Mouse (Mus musculus): ENCODE data around the gene Odf4.
"Not testable (repeated sequence)": the region's sequence is repeated elsewhere in the genome, so short reads cannot be mapped to it uniquely, and the experiment has no call there.

Gene Odf4

GRCm38 (mm10) chr11:68946806-68947440, 20.0 kb upstream of the Odf4 start:
- no peak for DNase-seq (ENCODE audit: low read depth, low spot score)

- DNase-seq (ENCODE audit: low read depth, low spot score), result no peak
Measured at GRCm38 (mm10) chr11:68946001-68946400, 19.1 kb upstream of the Odf4 start.

- DNase-seq (ENCODE audit: low read depth, low spot score), result no peak
Measured at GRCm38 (mm10) chr11:68945245-68945644, 18.4 kb upstream of the Odf4 start.

DNA sequence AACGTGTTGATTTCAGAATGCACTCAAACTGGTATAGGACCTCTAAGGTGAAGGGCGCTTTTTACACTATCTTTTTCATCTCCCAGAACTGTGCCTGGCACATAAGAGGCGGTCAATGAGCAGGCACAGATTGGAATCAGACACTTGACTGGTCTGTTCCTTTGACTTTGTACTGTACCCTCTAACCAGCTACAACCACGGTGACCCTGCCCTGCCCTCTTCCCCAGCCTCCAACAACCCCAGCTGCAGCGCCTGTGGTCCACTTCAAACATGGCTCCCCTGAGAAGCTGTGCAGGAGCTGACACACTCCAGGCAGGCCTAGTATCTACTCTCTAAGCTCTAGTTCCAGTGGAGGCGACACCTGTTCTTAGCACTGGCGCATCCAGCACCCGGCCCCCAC, 15.8 kb upstream of the Odf4 start:
- DNase-seq (ENCODE audit: low read depth, low spot score), result no peak

GRCm38 (mm10) chr11:68940516-68940915, 13.6 kb upstream of the Odf4 start:
- no peak for DNase-seq (ENCODE audit: low read depth, low spot score)

DNA sequence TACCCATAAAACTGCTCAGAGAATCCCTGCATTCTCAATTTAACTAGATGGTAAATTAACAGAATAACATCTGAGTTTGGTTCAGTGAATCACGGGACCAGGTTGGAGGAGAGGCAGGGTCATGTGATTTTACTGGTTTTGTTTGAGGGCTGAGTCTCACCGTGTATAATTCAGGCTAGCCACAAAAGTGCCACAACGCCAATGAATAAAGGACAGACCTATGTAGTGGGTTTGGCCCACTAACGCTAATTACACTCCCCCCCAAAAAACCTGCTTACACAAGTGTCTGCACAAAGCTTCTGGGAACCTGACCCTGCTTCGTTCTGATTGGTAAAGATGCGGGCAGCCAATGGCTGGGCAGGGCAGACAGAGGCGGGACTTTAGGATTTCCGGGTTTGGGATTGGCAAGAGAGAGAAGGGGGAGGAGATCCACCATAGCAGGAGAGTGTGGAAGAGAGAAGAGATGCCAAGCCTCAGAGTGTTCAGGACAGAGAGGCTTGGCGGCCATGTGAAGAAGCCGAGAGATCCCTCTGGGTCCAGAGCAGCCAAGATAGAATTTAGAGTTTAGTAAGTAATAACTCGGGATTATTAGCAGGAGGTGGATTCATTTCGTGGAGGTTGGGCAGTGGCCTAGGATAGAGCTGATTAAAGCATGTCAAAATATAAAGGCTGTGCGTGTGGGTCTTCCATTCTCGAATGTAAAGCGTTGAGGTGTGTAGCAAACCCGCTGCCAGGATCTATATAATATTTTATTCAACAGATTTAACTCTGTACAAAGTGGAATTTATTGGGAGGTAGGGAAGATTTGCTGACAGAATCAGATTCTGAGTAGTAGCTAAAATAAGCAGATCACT, 12.8 kb upstream of the Odf4 start:
- peak; percentile 77 for DNase-seq (ENCODE audit: low read depth, low spot score)

- not testable (repeated sequence) for DNase-seq (ENCODE audit: low read depth, low spot score)
Measured at GRCm38 (mm10) chr11:68936951-68937350, 10.1 kb upstream of the Odf4 start.

DNA sequence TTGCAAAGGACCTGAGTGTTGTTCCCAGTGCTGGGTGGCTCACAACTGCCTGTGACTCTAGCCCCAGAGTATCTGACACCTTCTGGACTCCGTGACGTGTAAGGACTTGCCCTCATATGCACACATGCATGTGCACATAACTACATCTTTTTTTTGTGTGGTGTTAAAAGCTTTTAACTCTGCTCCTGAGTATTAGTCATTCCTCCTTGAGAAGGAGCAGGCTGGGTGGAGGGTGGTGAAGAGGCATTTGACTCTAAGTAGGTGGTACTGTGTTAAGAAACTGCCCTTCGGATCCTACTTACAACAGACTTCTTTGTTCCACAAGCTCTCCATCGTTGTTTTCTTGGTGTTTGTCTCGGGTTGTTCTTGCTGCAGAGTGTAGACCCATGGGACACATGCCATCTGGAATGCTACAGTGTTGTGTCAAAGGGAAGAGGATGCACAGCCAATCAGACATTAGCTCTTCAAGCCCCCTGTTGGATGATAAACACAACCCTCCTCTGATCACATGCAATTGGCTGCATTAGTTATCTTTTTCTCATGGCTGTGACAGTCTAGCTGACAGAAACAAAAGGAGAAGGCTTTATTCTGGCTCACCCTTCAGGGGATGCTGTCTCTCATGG, 7.1 kb upstream of the Odf4 start:
- no peak for DNase-seq (ENCODE audit: low read depth, low spot score)

DNA sequence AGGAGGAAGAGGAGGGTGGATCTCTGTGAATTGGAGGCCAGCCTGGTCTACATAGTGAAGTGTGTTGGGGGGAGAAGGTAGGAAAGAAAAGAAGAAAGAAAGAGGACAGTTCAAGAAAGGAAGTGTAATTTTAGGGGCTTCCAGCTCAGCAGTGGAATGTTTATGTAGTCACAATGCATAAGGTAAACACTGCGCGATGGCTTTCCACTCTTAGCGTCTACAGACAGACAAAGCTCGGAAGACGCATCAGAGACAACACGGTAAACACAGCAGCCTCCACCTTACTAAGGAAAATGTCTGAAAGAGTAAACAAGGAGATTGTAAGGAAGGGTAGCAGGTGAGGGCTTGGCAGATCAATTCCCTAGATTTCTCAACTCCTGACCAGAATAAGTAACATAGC, 3.1 kb upstream of the Odf4 start:
- no peak for DNase-seq (ENCODE audit: low read depth, low spot score)

GRCm38 (mm10) chr11:68924749-68925148, 2.1 kb downstream of the Odf4 start:
- no peak for DNase-seq (ENCODE audit: low read depth, low spot score)

DNA sequence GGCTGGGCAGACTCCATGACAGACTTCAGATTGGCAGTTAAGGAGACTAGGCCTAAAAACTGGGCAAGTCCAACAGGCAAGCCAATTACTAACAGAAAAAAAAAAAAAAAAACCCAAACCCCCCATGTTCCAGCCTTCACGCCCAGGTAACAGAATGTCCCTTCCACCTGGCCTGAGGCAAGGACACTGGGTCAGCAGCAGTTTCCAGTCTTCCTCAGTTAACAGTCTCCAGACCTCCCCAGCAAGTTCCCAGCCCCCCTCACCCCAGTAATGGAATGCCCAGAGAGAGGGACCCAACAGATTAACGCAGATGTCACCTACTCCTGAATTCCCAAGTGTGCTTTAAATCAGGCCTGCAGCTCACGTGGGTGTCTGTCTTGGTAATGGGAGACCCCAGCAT, 3.7 kb downstream of the Odf4 start:
- no peak for DNase-seq (ENCODE audit: low read depth, low spot score)

DNA sequence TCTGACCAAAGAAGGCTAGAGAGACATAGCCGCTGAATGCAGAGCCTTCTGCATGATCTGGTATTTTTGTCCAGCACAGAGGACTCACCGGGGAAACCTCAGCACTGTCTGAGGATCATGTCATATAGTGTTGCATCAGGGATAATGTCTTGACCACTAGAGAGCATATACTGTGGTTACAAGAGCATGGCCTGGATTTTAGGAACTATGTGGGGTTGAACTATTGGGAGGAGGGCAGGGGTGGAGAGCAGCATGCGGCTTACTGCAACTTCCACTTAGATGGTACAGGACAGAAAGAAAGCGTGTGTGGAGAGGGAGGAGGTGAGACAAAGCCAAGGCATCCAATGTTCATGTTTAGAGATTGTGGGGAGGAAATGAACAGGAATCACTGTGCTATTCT, 12.3 kb downstream of the Odf4 start:
- no peak for DNase-seq (ENCODE audit: low read depth, low spot score)

DNA sequence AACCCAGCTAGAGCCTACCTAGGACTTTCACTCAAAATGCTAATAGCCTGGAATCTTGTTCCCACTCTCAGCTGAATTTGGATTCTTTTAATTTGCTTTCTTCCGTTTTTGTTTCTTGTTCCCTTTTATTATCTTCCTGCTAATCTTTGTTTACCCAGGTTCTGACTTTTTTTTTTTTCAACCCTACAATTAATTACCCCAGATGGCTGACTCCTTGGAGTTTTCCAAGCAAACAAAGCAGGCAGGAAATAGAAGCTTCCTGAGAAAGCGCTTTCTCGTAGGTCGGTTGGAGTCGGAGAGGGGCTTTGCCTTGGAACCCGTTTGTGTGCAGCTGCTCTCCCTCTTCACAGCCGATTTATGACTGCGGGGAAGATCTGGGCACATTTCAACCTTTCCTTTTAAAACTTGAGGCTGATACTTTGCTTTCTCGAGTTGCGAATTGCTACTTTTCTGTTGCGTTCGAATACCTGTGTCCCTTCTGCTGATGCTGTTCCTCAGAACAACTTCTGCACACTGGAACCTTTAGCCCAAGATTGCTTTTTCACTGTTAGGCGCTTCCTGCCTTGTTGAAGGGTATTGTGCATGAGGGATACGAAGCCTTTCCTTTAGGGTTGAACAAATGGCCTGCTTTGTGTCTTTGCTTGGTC, 15.2 kb downstream of the Odf4 start:
- DNase-seq (ENCODE audit: low read depth, low spot score), result no peak

- no peak for DNase-seq (ENCODE audit: low read depth, low spot score)
Measured at GRCm38 (mm10) chr11:68908846-68909503, 17.9 kb downstream of the Odf4 start.

DNA sequence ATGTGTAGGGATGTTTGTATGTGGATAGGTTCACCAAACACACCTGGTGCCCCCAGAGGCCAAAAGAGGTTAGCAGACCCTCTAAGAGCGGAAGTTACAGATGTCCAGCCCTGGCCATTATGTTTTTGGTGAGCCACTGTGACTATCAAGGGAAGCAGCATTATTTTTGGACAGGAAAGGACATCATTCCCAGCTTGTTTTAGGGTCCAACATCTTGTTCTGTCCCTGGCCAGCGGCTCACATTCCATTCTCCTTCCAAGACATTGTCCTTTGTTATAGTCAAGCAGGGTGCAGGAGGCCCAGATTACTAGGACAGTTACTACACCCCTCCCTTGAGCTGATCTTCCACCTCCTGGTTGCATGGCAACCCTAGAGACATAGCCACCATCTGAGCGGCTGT, 19.6 kb downstream of the Odf4 start:
- DNase-seq (ENCODE audit: low read depth, low spot score), result no peak

DNA sequence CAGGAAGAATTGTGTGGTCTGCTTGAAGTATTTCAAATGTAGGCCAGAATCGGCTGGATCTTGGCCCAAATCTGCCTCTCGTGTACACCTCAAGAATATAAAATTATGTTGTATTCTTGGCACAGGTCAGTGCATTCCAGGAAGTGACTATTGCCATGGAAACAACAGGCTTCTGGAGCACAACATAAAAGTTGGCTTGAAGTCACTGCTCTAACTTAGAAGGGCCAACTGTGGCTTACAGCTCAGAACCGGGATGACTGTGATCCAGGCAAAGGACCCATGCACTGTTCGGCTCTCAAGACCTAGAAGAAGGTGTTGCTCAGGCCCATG, 20.5 kb downstream of the Odf4 start:
- DNase-seq (ENCODE audit: low read depth, low spot score), result no peak

DNA sequence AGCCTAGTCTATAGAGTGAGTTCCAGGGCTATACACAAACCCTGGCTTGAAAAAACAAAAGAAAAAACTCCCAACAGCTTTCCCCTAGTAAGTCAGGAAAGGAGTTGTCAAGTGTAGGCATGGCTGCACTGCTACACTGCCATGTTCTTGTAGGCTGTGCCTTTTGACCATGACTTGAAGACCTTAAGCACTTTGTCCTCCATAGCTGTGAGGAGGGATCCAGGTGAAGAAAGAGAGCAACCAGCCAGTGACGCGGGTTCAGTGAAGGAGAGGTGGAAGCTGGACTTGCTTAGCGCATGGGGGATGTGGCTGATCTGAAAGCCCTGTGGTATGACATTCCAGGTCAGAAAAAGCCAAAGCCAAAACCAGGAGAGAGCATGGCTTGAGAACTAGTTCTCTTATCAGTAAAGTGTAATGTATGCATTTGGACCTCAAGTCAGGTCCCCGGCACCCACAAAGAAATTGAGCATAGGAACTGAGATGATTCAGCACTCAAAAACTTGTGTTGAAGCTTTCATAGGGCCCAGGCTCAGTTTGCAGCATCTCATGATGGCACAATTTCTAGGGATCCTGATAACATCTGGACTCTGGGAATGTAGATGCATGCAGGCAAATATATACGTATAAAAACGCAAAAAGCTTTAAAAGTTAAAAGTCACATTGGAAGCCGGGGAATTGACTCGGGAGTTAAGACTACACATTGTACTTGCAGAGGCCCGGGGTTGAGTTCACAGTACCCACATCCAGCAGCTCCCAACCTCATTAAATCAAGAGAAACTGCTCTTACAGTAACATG, 21.0 kb downstream of the Odf4 start:
- DNase-seq (ENCODE audit: low read depth, low spot score), result no peak

DNA sequence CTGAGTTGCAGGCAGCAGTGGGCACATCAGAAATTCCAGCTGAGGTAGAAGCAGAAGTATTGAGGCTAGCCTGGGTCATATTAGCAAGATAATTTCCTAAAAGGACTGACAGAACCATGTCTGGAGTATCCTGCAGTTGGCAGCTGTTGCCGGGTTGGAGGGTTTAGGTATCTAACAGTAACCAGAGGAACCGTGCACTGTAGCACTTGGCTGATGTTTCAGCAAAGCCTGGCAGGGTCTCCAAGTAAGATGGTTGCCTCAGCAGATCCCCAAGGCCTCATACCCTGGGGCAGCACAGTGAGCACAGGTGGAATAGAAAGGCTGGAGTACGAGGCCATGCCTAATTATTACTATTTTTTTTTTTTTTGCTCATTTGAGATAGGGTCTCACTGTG, 21.7 kb downstream of the Odf4 start:
- DNase-seq (ENCODE audit: low read depth, low spot score), result no peak

DNA sequence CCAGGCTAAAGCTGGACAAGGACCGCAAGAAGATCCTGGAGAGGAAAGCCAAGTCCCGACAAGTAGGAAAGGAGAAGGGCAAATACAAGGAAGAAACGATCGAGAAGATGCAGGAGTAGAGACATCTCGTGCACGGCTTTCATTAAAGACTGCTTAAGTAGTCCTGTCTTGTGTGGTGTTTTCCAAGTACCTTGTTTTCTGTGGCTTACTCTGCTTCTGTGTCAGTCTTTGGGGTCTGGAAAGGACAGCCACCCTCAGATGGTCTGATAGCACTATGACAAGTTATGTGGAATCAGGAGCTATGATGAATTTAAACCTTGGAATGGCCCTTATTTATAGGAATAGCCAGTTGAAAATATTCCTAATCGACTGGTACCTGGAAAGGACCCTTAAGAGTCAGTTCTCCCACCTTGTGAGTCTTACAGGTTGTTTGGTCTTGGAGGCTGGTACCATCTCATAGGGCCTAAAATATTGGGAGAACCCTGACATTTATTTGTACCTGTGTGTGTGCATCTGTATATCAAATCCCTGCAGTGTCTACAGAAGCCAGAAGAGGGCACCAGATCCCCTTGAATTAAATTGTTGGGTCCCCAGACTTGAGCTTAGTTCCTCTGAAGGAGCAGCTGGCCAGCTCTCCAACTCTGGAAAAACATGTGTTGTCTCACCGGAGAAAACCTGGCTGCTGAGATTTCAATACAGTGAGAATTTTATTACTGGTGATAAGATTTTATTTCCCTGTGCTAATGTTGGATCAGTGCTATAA, 22.3 kb downstream of the Odf4 start:
- DNase-seq (ENCODE audit: low read depth, low spot score), result peak; percentile 64

- DNase-seq (ENCODE audit: low read depth, low spot score), result no peak
Measured at GRCm38 (mm10) chr11:68903775-68904174, 23.1 kb downstream of the Odf4 start.
